Mouse (Mus musculus) spleen, adult 2 months (tissue): Measurements from ENCODE around the gene Ubxn7.

Experiments
- CTCF ChIP-seq: fragments of 200-500 bp; IDR thresholded peaks from 2 replicates; pipeline ENCODE4 v1.5.1; 2011; ENCODE audit warnings: mild to moderate bottlenecking, inconsistent platforms; ENCODE audit not compliant: insufficient read depth, insufficient read length, insufficient replicate concordance; ENCODE audit errors: extremely low read depth
- POLR2A ChIP-seq: fragments of 200-500 bp; IDR thresholded peaks from 2 replicates; pipeline ENCODE4 v1.6.1; 2011; ENCODE audit warnings: low read depth, low read length, inconsistent platforms

DNA sequence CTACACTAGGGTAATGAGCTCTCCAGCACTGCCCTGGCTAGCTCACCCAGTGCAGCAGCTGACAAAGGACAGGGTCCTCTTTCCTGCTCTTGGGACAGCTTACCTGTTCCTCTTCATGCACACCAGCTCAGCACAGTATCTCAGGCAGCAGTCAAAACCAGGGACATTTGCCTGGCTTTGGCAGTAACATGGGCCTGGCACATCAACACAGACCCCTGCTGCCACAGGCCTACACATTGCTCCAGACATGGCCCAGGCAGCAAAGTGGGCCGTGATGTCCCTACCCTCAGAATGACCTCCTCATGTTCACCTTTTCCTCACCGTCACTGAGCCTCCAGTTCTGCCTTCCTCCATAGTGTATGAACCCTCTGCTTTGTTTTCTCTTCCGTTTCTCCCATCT, 18.7 kb downstream of the Ubxn7 start:
- TF ChIP-seq POLR2A (no peak), CTCF (no peak)
